Mouse (Mus musculus) spleen, adult 2 months (tissue): ENCODE results near the gene Mthfsl.
"Not testable (repeated sequence)": the region's sequence is repeated elsewhere in the genome, so short reads cannot be mapped to it uniquely, and the experiment has no call there.

Experiments
- CTCF ChIP-seq: fragments of 200-500 bp; IDR thresholded peaks from 2 replicates; pipeline ENCODE4 v1.5.1; 2011; ENCODE audit warnings: mild to moderate bottlenecking, inconsistent platforms; ENCODE audit not compliant: insufficient read depth, insufficient read length, insufficient replicate concordance; ENCODE audit errors: extremely low read depth
- POLR2A ChIP-seq: fragments of 200-500 bp; IDR thresholded peaks from 2 replicates; pipeline ENCODE4 v1.6.1; 2011; ENCODE audit warnings: low read depth, low read length, inconsistent platforms

- not testable (repeated sequence) for TF ChIP-seq CTCF, POLR2A
These were observed 26.6 kb upstream of the Mthfsl start for GRCm38 (mm10) chr9:88746687-88747086.
